Mouse (Mus musculus) ES-Bruce4 (cell line): ENCODE data around the gene Sp4.

Experiments
- CTCF ChIP-seq: IDR thresholded peaks from one replicate; pipeline ENCODE4 v1.8.1; 2011; ENCODE audit warnings: low read depth, low read length
- EP300 ChIP-seq: IDR thresholded peaks from 2 replicates; pipeline ENCODE4 v1.6.1; 2011; ENCODE audit warnings: low read depth, low read length; ENCODE audit not compliant: insufficient read depth
- POLR2A ChIP-seq: IDR thresholded peaks from one replicate; pipeline ENCODE4 v1.8.1; 2011; ENCODE audit warnings: low read length; ENCODE audit not compliant: insufficient read depth

DNA sequence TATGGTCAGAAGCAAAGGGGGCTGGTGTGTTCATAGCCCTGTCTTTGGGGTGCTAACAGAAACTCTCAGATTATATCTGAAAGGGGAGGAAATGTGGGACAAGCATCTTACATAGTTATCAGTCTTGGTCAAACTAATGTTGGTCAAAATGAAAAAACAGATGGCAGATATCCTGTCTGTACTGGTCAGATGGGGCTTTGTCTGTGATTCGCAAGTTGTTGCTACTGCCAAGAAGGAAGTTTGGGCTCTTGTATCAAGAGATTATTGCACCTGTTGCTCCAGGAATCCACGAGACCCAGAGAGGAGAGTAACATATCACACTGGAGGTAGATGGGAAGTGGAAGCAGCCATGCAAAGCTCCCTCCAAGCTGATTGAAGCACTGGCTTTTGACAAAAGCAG, 37.9 kb upstream of the Sp4 start:
- TF ChIP-seq CTCF (no peak), EP300 (no peak), POLR2A (no peak)
